ENCODE assay signal across 17 mouse cellular contexts in genomic region chr7:99032051-99032450, GRCm38 (mm10).
DNase-seq lines count a peak whose midpoint lies in the region; ATAC-seq and TF ChIP-seq lines count a peak whose summit lies in the region.
"Had no signal": no experiment of that assay in that cellular context is flagged by ENCODE, and none has a peak within 500 bp of the region (broad histone marks: within the 10 kb centered on the region; RNA-seq: fewer than 3 reads in every experiment).

No protein-coding gene starts in this region.

- H3K4me3 ChIP-seq in liver, adult 2 months (ENCODE audit: insufficient read depth, low read depth, low read length) = no peak overlapping the region
- no peak overlapping the region for H3K4me3 ChIP-seq in liver, postnatal 0 days (ENCODE audit: low read depth, low read length)

- H3K27me3 ChIP-seq in liver, adult 2 months (ENCODE audit: control insufficient read depth, insufficient read depth, low read length) = no peaks in the 10 kb centered on the region
- no peaks in the 10 kb centered on the region for H3K27me3 ChIP-seq in liver, postnatal 0 days (ENCODE audit: insufficient read depth, low read length)
- H3K27me3 ChIP-seq: CH12.LX, Patski had no signal

- H3K4me2 ChIP-seq in liver, postnatal 0 days (ENCODE audit: low read depth, low read length) = no peak overlapping the region

- no peak for TF ChIP-seq EP300 in liver, postnatal 0 days (IDR thresholded peaks at IDR 0.05; ENCODE audit: low read depth)

- DNase-seq in liver, adult 2 months (ENCODE audit: extremely low read depth, low read depth, low spot score) = peak; percentile 95
- no peak for DNase-seq in liver, postnatal 0 days
- DNase-seq: adrenal gland, adult 2 months; adrenal gland, adult 8-10 months; adrenal gland, postnatal 10 days; adrenal gland, postnatal 14 days; adrenal gland, postnatal 25 days; adrenal gland, postnatal 36 days; B cell, adult 2 months; cerebellum, adult 11 months; cerebellum, adult 11-12 months; cerebellum, adult 18-20 months had no signal

- H3K27ac ChIP-seq in liver, adult 2 months (replicated peaks; ENCODE audit: insufficient read depth, low read depth, low read length) = no peak overlapping the region
- no peak overlapping the region for H3K27ac ChIP-seq in liver, postnatal 0 days (ENCODE audit: low read depth)

- no peak for TF ChIP-seq POLR2A in liver, adult 2 months (IDR thresholded peaks at IDR 0.05; ENCODE audit: extremely low read depth, insufficient read depth, low read length)

- TF ChIP-seq CTCF in liver, adult 2 months (IDR thresholded peaks at IDR 0.05; ENCODE audit: low read depth, low read length) = no peak
- no peak for TF ChIP-seq CTCF in liver, postnatal 0 days (IDR thresholded peaks at IDR 0.05; ENCODE audit: low read depth)

- H3K79me2 ChIP-seq in liver, adult 2 months (ENCODE audit: control insufficient read depth, insufficient read depth, low read length) = peaks cover 9% of the 10 kb centered on the region; the same call in 1 of the 2 replicates

- peaks cover 10% of the 10 kb centered on the region; the same call in 1 of the 2 replicates for H3K4me1 ChIP-seq in liver, adult 2 months (ENCODE audit: control insufficient read depth, insufficient read depth, low read length)
- no peaks in the 10 kb centered on the region for H3K4me1 ChIP-seq in liver, postnatal 0 days (ENCODE audit: insufficient read depth)

- no peak for ATAC-seq in liver, postnatal 0 days
- ATAC-seq: activated CD4-positive, CD25-positive, alpha-beta regulatory T cell, adult 4 months; CD4-positive, CD25-positive, alpha-beta regulatory T cell, adult 4 months; Patski had no signal

- H3K36me3 ChIP-seq in liver, adult 2 months (ENCODE audit: control insufficient read depth, insufficient read depth, low read length) = peaks cover 3% of the 10 kb centered on the region; the same call in 1 of the 2 replicates
- H3K36me3 ChIP-seq in liver, postnatal 0 days (replicated peaks; ENCODE audit: insufficient read depth, low read length) = peaks cover 8% of the 10 kb centered on the region

- no peaks in the 10 kb centered on the region for H3K9me3 ChIP-seq in liver, postnatal 0 days (ENCODE audit: low read length)
- H3K9me3 ChIP-seq: G1E had no signal

- no peak overlapping the region for H3K9ac ChIP-seq in liver, adult 2 months (ENCODE audit: low read depth, low read length)
- H3K9ac ChIP-seq in liver, postnatal 0 days (replicated peaks) = no peak overlapping the region

- WGBS in liver, adult 2 months = 47% methylated on average over 8 of the region's 8 CpGs
- WGBS in liver, postnatal 0 days (ENCODE audit: insufficient replicate concordance) = 85% methylated on average over 8 of the region's 8 CpGs
